Mouse (Mus musculus): ENCODE data around the gene Rspry1. TPM values are rescaled to one million over a fixed set of nuclear protein-coding genes. Genes with fewer than 3 reads are reported as not detected.

The Rspry1 gene
- polyA plus RNA-seq (2012; ENCODE audit: low replicate concordance): 6.5 and 8.1 TPM in 2 replicates

DNA sequence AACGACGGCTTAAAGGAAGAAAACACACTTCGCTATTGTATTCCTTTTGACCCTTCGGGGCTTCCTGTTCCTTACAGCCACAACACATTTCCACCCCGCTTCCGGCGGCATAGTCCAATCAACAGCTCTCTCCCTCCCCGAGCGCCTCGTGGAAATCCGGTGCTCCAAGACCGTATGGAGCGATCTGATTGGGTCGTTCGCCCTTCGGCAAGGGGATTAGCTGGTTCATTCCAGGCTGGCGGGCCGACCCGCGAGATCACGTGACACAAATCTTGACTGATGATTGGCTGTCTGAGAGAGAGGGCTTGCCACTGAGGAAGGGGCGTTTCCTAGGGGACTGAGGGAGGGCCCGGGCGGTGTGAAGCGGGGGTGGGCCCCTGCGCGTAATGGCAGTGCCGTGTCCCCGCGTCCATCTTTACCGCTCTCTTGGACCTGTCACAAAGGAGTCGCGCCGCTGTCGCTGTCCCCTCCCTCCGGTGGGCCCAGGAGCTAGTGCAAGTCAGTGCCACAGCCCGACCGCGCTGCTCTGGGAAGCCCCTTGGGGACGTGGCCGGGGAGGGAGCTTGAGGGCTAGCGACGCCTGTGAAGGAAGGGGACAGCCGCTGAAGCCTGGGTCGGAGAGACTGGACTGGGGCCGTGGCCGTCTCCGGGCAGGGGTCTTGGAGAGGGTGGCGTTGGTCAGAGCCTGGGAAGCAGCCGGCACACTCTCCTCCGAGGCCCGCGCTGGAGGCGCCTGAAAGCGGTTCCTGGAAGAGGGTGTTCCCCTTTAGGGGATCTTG is at the start of gene Rspry1, which contains the start of gene Fam192a:
Gene Rspry1, plus strand, starts transcription at position 331 of the 779 bp plus-strand sequence.
Gene Fam192a, minus strand, starts transcription at position 391 of the 779 bp plus-strand sequence.

DNA sequence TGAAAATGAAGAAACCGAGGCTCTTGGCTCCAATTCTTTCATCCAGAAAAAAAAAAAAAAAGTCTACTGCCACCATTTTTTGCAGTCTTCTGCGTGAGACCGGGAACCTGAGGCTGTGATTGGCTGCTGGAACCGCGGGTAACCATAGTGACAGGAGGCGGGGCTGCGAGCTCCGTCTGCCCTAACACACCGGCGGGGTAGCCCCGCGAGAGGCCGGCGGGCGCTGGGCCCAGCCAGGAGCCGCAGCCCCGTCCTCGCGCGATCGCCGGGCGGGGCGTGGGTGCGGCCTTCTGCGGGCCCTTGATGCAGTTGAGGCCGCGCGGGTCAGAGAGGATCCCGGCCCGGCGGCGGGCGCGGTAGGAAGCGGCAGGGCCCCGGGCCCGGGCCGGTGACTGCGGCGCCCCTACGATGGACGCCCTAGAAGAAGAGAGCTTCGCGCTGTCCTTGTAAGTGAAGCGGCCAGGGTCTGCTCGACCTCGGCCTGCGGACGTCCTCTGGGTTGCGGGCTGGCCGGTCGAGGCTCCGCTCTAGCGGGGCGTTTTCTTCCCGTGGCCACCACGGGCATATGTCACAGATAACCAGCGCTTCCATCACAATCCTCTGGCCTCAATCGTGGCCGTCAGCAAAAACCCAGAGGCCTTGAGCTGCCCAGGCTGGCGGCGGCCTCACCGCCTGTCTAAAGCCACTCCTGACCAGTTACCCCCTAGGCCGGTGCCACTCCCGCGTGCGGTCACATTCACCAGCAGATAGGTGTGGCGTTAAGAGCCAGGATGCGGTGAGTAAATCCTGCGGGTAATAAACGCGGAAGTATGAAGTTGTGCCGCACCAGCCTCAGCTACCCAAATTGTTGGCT is 64.9 kb downstream of the Rspry1 start, which contains the start of gene Arl2bp:
Gene Arl2bp, plus strand, starts transcription at position 145 of the 853 bp plus-strand sequence.

DNA sequence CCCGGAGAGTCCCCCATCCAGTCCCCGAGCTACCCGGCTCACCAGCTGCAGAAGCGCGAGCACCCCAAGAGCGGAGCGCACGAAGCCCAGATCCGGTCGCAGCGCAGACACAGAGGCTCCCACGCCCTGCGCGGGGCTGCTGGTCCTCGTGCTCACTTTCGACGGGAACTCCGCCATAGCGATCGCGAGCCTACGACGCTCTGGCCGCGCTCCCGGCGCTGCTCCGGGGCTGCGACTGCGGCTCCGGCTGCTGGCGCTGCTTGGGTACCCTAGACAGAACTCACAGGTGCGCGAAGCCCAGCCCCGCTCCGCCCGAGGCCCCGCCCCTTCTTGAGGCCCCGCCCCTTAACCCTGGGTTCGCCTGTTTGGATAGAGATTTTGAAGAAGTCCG is 94.3 kb downstream of the Rspry1 start, which contains the start of gene Pllp:
Gene Pllp, minus strand, starts transcription at position 285 of the 391 bp plus-strand sequence.

Other genes with a start within 250 kb of the Rspry1 start
- 97.5 and 121 TPM in 2 replicates for gene Herpud1, start 215.5 kb upstream of the Rspry1 start, polyA plus RNA-seq (2012; ENCODE audit: low replicate concordance)
- 36.7 and 53.1 TPM in 2 replicates for gene Nlrc5, start 167.6 kb upstream of the Rspry1 start, polyA plus RNA-seq (2012; ENCODE audit: low replicate concordance)
- gene Cpne2, start 68.9 kb upstream of the Rspry1 start, polyA plus RNA-seq (2012; ENCODE audit: low replicate concordance): 61.8 and 73.0 TPM in 2 replicates
- gene Fam192a, start 60 bp downstream of the Rspry1 start, polyA plus RNA-seq (2012; ENCODE audit: low replicate concordance): 17.6 and 35.3 TPM in 2 replicates
- 5.8 and 16.9 TPM in 2 replicates for gene Arl2bp, start 64.7 kb downstream of the Rspry1 start, polyA plus RNA-seq (2012; ENCODE audit: low replicate concordance)
- not detected in 2 replicates for gene Pllp, start 94.3 kb downstream of the Rspry1 start, polyA plus RNA-seq (2012; ENCODE audit: low replicate concordance)
- 0.25 and 0.47 TPM in 2 replicates for gene Ccl22, start 143.7 kb downstream of the Rspry1 start, polyA plus RNA-seq (2012; ENCODE audit: low replicate concordance)
- 0.07 and 0.10 TPM in 2 replicates for gene Cx3cl1, start 170.1 kb downstream of the Rspry1 start, polyA plus RNA-seq (2012; ENCODE audit: low replicate concordance)
- gene Ccl17, start 208.5 kb downstream of the Rspry1 start, polyA plus RNA-seq (2012; ENCODE audit: low replicate concordance): not detected in 2 replicates
- 89.1 and 112 TPM in 2 replicates for gene Coq9, start 236.4 kb downstream of the Rspry1 start, polyA plus RNA-seq (2012; ENCODE audit: low replicate concordance)
- gene Ciapin1, start 236.4 kb downstream of the Rspry1 start, polyA plus RNA-seq (2012; ENCODE audit: low replicate concordance): 103 and 1,167 TPM in 2 replicates